Mouse (Mus musculus) kidney, postnatal 0 days (tissue): ENCODE data around the gene Rab34. TPM values are rescaled to one million over a fixed set of nuclear protein-coding genes. Genes with fewer than 3 reads are reported as not detected.
A peak's percentile ranks its signal among the peaks of the same experiment; 100 is the strongest.

Experiments used
- ATAC-seq: fragments of 200-750 bp; cut with Nextera tagmentation; replicated peaks from 2 replicates; pipeline ENCODE4 v1.8.0; 2017; ENCODE audit warnings: low read depth, moderate number of reproducible peaks, moderate TSS enrichment, moderate library complexity; ENCODE audit not compliant: low FRiP score
- DNase-seq: peaks from one replicate; pipeline ENCODE4 v3.0.0-alpha.2; 2016; ENCODE audit warnings: low spot score
- H3K27ac ChIP-seq: fragments of 300-500 bp; sonication (generic); 2 replicates; pipeline ENCODE4 v1.5.1; 2014; ENCODE audit warnings: mild to moderate bottlenecking
- H3K27me3 ChIP-seq: fragments of 300-500 bp; sonication (generic); 2 replicates; pipeline ENCODE4 v1.6.1; 2014; ENCODE audit warnings: low read length, mixed read lengths; ENCODE audit not compliant: insufficient read depth
- H3K36me3 ChIP-seq: fragments of 300-500 bp; sonication (generic); 2 replicates; pipeline ENCODE4 v1.6.1; 2014; ENCODE audit warnings: low read length, mixed read lengths; ENCODE audit not compliant: insufficient read depth
- H3K4me1 ChIP-seq: fragments of 300-500 bp; sonication (generic); replicated peaks from 2 replicates; pipeline ENCODE4 v1.6.1; 2014; ENCODE audit warnings: antibody characterized with exemption, low read length, mixed read lengths; ENCODE audit not compliant: insufficient read depth
- H3K4me2 ChIP-seq: fragments of 300-500 bp; sonication (generic); 2 replicates; pipeline ENCODE4 v1.6.1; 2014; ENCODE audit warnings: mild to moderate bottlenecking, low read length, moderate library complexity, mixed read lengths
- H3K4me3 ChIP-seq: fragments of 300-500 bp; sonication (generic); replicated peaks from 2 replicates; pipeline ENCODE4 v1.5.1; 2014; ENCODE audit warnings: low read depth, low read length
- H3K9ac ChIP-seq: fragments of 300-500 bp; sonication (generic); 2 replicates; pipeline ENCODE4 v1.6.1; 2014; ENCODE audit warnings: low read depth, low read length
- H3K9me3 ChIP-seq: fragments of 300-500 bp; sonication (generic); replicated peaks from 2 replicates; pipeline ENCODE4 v1.6.1; 2016; ENCODE audit warnings: low read length, inconsistent platforms, mixed read lengths
- CTCF ChIP-seq: IDR thresholded peaks from 2 replicates; pipeline ENCODE4 v1.5.1; 2016; ENCODE audit warnings: antibody characterized with exemption, low read depth, mild to moderate bottlenecking, moderate library complexity
- WGBS: fragments of 180-500 bp; shearing (Covaris S2); extraction: QIAGEN DNeasy Blood & Tissue Kit; methylation state at CpG from one replicate; pipeline ENCODE4 v1.1.7; 2014; 5-methylcytosine and 5-hydroxymethylcytosine counted together
- polyA plus RNA-seq: library from polyadenylated mRNA; unstranded; fragments of >200 nt; fragmentation: Nextera tagmentation; extraction: Ambion mirVana; gene quantifications from 2 replicates; pipeline ENCODE4 v1.2.1, GENCODE M21; 2015

The Rab34 gene
- polyA plus RNA-seq, 1 experiment from 2014 or later, result 129 TPM

GRCm38 (mm10) chr11:78152299-78153231 lies 35.7 kb upstream of the Rab34 start:
- Histone ChIP-seq H3K4me3 (no peak overlapping the region), H3K9me3 (no peaks in the 10 kb centered on the region), H3K4me1 (no peaks in the 10 kb centered on the region), H3K4me2 (no peak overlapping the region), H3K27ac (no peak overlapping the region), H3K27me3 (no peaks in the 10 kb centered on the region), H3K9ac (no peak overlapping the region), H3K36me3 (peaks cover 21% of the 10 kb centered on the region)
- 56% methylated on average over 9 of the region's 9 CpGs for WGBS
- no peak for TF ChIP-seq CTCF
- DNase-seq (no peak), ATAC-seq (no peak)

- no peak overlapping the region for H3K4me3 ChIP-seq
- no peak overlapping the region for H3K27ac ChIP-seq
- no peak overlapping the region for H3K4me2 ChIP-seq
- ATAC-seq (peak; percentile 38; the same call in 1 of the 2 replicates), DNase-seq (no peak)
- no peaks in the 10 kb centered on the region for H3K4me1 ChIP-seq
- H3K27me3 ChIP-seq, result no peaks in the 10 kb centered on the region
- WGBS, result 76% methylated on average over 13 of the region's 13 CpGs
- peaks cover 26% of the 10 kb centered on the region for H3K36me3 ChIP-seq
- no peak for TF ChIP-seq CTCF
- no peaks in the 10 kb centered on the region for H3K9me3 ChIP-seq
- H3K9ac ChIP-seq, result no peak overlapping the region
Observed at GRCm38 (mm10) chr11:78153778-78154177, 34.5 kb upstream of the Rab34 start.

- peaks cover 5% of the 10 kb centered on the region; the same call in 1 of the 2 replicates for H3K4me1 ChIP-seq
- H3K27me3 ChIP-seq, result no peaks in the 10 kb centered on the region
- H3K9me3 ChIP-seq, result no peaks in the 10 kb centered on the region
- no peak for TF ChIP-seq CTCF
- DNase-seq, result no peak
- no peak overlapping the region for H3K27ac ChIP-seq
- no peak overlapping the region for H3K4me3 ChIP-seq
- 86% methylated on average over 5 of the region's 5 CpGs for WGBS
- ATAC-seq, result no peak
- H3K9ac ChIP-seq, result no peak overlapping the region
- H3K4me2 ChIP-seq, result no peak overlapping the region
- H3K36me3 ChIP-seq, result peaks cover 37% of the 10 kb centered on the region
Observed at GRCm38 (mm10) chr11:78155674-78156073, 32.6 kb upstream of the Rab34 start.

- no peak for TF ChIP-seq CTCF
Observed at GRCm38 (mm10) chr11:78156156-78156699, 32.0 kb upstream of the Rab34 start.

GRCm38 (mm10) chr11:78159096-78159495 lies 29.1 kb upstream of the Rab34 start:
- no peak overlapping the region for H3K27ac ChIP-seq
- no peak overlapping the region for H3K4me3 ChIP-seq
- no peaks in the 10 kb centered on the region for H3K27me3 ChIP-seq
- WGBS, result 29% methylated on average over 2 of the region's 2 CpGs
- peaks cover 43% of the 10 kb centered on the region for H3K36me3 ChIP-seq
- no peak overlapping the region for H3K4me2 ChIP-seq
- H3K9me3 ChIP-seq, result no peaks in the 10 kb centered on the region
- TF ChIP-seq CTCF, result peak; percentile 99
- DNase-seq (peak; percentile 96), ATAC-seq (peak; percentile 63)
- no peak overlapping the region for H3K9ac ChIP-seq
- H3K4me1 ChIP-seq, result peaks cover 24% of the 10 kb centered on the region; the same call in 1 of the 2 replicates

More at GRCm38 (mm10) chr11:78156156-78156699, 32.0 kb upstream of the Rab34 start:
- Histone ChIP-seq H3K27ac (no peak overlapping the region), H3K4me3 (no peak overlapping the region), H3K9me3 (no peaks in the 10 kb centered on the region), H3K4me2 (no peak overlapping the region), H3K4me1 (peaks cover 5% of the 10 kb centered on the region; the same call in 1 of the 2 replicates), H3K9ac (no peak overlapping the region), H3K27me3 (no peaks in the 10 kb centered on the region), H3K36me3 (peaks cover 42% of the 10 kb centered on the region)
- WGBS, result 60% methylated on average over 6 of the region's 6 CpGs
- ATAC-seq (no peak), DNase-seq (no peak)

GRCm38 (mm10) chr11:78159557-78159956 lies 28.7 kb upstream of the Rab34 start:
- Histone ChIP-seq H3K36me3 (peaks cover 39% of the 10 kb centered on the region), H3K9me3 (no peaks in the 10 kb centered on the region), H3K4me1 (peaks cover 24% of the 10 kb centered on the region; the same call in 1 of the 2 replicates), H3K4me2 (no peak overlapping the region), H3K9ac (no peak overlapping the region), H3K27ac (no peak overlapping the region), H3K27me3 (no peaks in the 10 kb centered on the region), H3K4me3 (no peak overlapping the region)
- ATAC-seq (no peak), DNase-seq (no peak)
- WGBS, result 53% methylated on average over 7 of the region's 7 CpGs
- TF ChIP-seq CTCF, result no peak
